Mouse (Mus musculus) kidney, postnatal 36 days (tissue): ENCODE measurements around the gene Pla2g5.
"Not testable (repeated sequence)": the region's sequence is repeated elsewhere in the genome, so short reads cannot be mapped to it uniquely, and the experiment has no call there.

Experiments used
- DNase-seq, 2 experiments: peaks; one replicate each; pipeline ENCODE4 v3.0.0; 2021 to 2022; ENCODE audit warnings: mixed read lengths in 2 of 2

Pla2g5 gene

DNA sequence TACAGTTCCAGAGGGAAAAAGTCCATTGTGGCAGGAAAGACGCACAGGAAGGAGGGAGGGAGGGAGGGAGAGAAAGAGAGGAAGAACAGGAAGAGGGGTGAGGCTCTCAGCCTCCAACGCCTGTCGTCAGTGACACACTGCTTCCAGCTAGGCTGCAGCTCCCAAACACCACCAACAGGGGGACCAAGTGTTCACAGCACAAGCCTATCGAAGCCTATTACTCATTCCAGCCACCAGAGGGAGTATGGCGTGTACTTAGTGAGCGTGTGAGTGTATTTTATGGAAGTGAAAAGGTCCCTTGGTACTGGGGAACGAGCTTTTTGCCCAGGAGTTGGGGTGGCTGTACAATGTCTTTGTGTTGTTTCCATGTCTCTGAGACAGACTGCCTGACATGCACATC, 6.8 kb downstream of the Pla2g5 start:
- DNase-seq, result peak; percentile 64 to 81

DNA sequence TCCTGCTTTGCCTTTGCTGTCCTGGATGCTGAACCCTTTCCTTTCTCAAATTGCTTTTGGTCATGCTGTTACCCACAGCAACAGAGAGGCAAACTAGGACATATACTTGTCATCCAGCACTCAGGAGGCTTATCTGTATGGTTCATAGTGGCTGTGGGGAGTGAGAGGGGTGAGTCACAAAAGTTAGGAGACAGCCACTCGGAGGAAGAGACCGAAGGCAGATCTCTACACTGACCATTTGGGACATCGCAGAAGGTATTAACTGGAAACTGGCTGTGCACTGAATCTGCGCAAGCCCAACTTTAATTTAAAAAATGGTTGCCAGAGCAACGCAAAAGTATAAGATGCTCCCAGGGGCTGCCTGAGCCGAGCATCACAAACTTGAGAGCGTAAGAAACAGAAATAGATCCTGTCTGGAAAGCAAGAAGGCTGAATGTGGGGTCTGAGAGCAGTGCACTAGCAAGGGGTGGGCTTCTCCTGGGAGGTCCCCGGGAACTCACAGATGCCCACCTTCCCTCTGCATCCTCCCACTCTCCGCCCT, 8.1 kb downstream of the Pla2g5 start:
- no peak for DNase-seq

DNA sequence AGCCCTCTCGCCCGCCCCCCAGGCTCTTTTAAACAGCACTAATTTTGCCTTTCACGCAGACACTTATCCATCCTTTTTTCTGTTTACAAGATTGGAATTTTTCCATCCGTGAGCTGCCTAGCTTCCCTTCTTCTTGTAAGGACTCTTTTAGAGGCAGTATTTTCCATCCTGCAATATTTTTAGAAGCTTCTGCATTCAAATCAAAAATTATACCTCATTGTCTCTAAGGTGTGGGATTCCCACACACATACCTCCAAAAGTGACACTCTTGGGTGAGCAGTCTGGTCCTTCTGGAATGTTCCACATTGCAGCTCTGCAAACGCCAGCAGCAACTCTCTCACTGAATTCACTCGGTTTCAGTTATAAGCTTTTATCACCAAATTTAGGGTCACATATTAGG, 10.3 kb downstream of the Pla2g5 start:
- DNase-seq, result no peak

DNA sequence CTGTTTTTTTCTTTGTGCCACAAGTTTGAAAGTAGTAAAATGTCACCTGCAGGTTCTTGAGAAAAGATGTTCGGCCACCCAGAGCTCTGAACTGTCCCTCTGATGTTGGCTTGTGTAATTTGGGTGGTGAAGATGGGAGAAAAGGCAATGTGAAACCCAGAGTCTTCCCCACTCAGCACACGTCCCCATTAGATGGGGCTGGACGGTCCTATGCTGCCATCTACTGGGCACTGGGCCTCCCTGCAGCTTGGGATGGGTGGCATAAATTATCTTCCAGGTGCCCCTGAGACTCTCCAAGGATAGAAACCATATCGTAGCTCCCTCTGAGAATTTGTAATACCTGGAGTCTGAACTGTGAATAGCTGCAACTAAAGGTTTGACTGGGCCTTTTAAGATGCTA, 11.8 kb downstream of the Pla2g5 start:
- DNase-seq, result peak; percentile 52 to 79

DNA sequence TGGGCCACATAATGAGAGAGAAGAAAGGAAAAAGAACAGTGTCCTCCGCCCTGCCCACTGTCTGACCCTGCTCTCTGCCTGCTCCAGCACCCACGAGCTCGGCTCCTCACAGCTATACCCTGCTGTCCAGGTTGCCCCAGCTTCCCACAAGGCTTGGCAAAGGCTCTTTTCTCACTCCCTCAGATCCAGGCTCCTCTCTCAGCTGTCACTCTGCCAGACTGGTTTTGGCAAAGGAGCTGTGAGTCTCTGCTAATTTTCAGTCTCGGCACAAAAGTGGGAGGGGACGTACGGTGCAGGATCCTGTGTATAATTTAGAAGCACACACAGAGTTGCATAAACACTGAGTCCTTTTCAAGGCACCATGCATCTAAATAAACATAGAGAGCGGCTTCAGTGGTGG, 21.9 kb downstream of the Pla2g5 start:
- DNase-seq, result peak in 1 of 2 experiments; percentile 40

DNA sequence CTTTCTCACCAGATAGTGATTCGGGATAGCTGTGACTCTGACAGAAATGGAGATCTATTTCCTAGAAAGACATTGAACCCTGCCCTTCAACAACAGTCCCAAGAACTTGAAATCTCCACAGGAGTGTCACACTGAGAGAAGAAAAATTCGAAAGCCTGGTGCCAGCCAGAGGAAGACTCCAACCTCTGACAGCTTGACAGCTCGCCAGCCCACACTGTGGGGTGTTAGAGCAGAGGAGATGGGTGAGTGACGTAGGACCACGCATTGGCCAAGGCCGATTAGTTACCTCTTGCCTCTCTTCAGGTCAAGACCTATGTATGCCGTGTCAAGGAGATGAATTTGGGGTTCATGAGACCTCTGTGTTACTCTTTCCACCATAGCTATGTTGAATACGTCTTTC, 22.6 kb downstream of the Pla2g5 start:
- DNase-seq, result peak in 1 of 2 experiments; percentile 31

DNA sequence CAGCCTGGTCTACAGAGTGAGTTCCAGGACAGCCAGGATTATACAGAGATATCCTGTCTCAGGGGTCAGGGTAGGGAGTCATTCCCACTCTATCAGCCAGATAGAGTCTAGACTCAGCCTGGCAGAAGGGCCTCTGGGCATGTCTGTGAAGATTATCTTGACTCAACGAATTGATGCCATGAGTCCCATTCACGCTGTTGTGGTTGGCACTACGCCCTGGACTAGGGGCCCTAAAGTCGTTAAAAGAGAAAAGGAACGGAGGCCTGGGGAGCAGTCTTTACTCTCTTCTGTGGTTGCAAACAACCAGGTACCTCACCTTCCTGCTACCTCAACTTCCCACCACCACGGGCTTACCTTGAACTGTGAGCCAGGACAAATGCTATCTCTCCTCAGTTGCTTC, 23.5 kb downstream of the Pla2g5 start:
- no peak for DNase-seq

DNA sequence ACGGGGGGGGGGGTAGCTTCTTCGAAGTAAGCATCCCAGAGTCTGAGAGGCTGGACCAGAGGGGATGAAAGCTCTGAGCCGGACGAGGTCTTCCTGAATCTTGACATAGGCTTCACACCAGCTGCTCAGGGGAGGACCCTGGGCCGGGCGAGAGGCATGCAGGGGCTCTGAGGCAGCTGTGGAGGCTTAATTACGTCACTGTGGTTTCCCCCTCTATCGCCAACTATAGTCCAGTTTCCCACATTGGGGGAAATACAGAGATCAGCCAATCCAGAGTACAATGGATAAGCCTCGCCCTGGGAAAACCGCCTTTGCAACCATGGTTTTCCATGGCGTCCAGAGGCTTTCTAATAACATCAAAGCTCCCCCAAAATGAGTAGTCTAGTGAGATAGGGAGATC, 36.1 kb downstream of the Pla2g5 start:
- DNase-seq, result no peak

DNA sequence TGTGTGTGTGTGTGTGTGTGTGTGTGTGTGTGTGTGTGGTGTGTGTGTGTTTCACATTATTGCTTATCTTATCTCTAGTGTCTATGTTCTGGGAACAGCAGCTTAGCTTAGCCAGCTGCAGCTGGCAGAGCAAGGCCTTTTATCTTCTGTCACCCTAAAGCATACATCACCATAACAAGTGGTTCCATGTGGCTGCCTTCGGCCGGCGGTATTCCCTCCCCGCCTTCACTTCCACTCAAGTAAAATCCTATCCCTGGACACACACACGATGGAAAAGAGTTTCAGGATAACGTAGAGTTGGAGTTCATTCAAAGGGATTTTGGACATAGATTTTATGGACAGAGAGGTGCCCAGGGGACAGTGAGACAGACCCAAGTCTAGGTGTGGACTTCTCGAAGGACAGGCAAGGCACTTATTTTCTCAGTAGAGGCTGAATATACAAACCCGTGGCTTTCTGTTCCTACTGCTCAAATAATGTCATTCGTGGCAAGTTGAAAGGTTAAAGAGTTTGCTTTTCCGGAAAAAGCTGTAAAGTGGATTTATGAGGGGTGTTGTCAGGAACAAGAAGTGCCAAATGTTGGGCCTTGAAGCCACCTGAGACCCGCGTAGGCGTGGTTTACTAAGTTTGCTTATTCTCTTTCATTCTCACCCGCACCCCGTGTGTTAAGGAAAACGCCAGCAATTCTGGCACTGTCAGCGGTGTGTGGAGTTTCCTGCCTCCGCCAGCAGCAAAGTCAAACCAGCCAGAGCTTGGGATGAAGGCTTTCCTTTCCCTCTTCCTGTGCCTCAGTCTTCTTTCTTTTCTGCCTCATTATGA, 37.3 kb downstream of the Pla2g5 start:
- peak; percentile 36 to 55 for DNase-seq

DNA sequence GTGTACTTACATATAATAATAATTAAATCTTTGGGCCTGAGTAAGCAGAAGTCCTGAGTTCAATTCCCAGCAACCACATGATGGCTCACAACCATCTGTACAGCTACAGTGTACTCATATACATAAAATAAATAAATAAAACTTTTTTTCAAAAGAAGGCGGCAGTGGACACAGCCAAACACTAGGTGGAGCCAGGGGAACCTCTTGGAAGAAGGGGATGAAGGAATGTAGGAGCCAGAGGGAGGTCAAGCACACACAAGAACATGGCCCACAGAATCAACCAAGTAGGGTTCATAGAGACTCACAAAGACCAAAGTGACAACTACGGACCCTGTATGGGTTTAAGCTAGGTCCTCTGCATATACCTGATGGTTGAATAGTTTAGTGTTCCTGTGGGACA, 38.6 kb downstream of the Pla2g5 start:
- peak in 1 of 2 experiments; percentile 52 for DNase-seq

DNA sequence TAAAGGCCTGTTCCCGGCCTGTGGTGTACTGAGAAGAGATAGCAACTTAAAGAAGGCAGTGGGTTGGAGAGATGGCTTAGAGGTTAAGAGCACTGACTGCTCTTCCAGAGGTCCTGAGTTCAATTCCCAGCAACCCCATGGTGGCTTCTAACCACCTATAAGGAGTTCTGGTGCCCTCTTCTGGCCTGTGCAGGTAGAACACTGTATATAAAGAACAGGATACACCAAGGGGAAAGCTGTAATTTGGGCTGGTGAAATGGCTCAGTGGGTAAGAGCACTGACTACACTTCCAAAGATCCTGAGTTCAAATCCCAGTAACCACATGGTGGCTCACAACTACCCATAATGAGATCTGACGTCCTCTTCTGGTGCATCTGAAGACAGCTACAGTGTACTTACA, 39.1 kb downstream of the Pla2g5 start:
- DNase-seq, result not testable (repeated sequence)

DNA sequence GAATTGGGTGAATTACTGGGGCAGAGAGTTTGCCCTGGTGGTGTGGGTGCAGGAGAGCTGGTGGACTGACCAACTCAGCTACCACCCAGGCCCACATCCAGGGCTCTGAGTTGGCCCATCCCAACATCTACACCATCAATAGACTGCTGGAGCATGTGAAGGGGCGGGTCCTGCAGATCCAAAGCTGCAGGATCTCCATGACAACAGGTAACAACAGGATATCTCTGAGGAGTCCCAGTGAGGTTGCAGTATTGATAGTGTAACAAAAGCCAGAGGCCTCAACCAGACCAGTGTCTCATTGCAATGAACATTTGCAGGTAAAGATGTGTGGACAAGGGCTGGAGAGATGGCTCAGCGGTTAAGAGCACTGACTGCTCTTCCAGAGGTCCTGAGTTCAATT, 42.2 kb downstream of the Pla2g5 start:
- DNase-seq, result no peak

DNA sequence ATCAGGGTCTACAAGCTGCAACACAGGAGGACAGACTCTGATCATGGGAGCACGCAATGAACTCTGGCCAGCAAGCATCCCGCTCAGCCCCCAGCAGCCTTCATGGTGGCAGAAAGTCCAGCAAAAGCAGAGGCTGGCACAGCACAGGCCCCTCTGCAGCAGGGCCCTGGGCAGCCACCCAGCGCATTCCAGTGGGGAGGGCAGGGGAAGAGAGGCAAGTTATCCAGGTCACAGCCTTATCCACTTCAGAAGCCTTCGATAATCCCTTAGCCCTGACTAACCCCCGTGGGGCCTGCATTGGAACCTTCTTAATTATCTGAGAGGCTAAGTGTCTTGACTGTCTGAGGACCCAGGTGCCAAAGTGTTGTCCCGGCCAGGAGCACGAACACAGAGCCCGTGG, 44.2 kb downstream of the Pla2g5 start:
- DNase-seq, result peak; percentile 79 to 84

DNA sequence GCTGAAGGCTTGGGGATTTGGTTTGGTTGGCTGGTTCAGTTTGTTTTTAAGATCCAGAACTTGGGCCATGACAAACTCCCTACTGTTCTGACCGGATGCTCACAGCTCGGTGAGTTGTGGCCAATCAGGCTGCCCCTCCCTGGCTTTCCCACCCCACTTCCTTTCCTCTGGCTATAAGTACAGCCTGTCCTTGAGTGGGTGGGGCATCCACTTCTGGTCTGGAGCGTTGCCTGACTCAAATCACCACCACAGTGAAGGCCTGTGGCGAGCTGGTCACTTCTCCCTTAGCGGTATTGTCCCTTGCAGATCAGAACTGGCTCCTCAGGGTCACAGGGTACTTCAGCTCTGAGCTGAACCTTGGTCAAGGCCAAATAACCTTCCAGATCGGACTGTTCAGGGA, 45.5 kb downstream of the Pla2g5 start:
- peak; percentile 30 to 58 for DNase-seq

DNA sequence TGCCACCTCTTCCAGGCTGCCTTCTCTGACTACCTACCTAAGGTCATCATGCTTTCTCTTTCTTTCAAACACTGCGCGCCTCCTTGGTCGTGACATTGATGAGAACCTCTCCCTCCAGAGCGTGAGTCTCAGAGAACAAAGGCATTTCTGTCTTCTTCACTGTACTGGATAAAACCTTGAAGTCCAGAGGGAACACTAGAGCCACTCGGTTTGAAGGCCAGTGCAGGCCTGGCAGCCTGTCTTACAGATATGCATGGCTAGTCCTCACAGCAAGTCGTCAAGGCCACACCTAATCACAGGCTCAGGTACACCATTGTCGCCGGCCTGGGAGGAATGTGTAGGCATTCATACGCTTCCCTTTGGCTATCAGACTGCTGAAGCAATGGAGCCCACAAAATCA, 47.1 kb downstream of the Pla2g5 start:
- no peak for DNase-seq

DNA sequence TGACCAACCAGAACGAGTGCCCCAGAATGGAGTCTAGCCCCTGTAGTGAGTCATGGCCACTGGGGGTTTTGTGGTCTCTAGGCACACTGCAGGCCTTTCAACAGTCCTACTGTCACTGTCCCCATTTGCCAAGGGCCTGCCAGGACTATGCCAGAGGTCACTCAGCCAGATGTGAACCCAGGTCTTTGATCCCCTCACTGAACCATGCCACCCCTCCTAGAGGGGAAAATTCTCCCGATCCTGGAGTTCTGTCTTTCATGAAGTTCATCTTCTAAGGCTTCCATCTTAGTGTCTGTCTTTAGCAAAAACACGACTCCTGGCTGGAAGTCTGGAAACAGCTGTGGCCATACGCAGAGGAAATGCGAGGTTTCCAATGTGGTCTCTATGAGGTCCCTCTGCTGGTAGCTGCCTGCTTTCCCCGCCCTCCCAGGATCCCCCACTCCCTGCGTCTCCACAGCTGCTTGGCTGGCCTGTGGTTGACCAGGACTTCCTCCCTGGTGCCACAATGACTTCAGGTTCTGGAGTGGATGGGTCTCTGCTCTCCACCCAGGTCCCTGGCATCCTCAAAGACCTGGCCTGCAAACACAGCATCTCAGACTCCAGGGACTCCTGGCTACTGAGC, 56.3 kb downstream of the Pla2g5 start:
- DNase-seq, result no peak

DNA sequence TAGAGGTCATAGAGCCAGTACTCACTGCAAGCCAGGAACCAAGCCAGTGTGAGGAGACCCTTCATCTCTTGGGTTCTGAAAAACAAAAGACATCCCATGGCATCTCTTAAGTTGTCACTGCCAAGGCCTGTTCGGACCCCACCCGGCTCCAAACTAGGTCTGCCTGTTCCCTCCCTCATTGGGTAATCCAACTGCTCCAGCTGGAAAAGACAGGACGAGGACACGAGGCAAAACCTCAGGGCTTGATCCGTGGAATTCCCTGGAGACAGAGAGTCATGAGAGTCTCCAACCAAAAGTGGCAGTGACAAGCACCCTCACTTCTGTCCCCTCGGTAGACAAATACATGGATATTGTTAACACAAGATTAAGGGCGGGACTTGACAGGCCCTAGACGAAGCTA, 57.1 kb downstream of the Pla2g5 start:
- DNase-seq, result no peak

DNA sequence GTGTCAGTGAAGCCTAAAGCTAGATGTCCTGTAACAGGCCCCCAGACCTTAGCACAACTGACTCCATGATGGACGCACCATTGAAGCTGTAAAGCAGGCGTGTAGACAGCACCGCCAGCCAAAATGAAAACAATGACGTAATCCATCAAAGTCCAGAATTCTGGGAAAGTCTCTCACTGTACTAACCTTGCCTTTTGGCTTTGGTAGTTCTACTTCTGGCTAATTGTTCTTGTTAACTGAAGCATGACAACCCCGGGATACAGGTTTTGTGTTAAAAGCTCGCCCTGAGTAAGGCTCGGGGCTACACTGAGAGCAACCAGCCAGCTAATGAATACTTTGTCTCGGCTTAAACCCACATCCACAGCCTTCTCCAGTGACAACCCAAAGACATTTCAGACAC, 58.0 kb downstream of the Pla2g5 start:
- DNase-seq, result peak; percentile 20

DNA sequence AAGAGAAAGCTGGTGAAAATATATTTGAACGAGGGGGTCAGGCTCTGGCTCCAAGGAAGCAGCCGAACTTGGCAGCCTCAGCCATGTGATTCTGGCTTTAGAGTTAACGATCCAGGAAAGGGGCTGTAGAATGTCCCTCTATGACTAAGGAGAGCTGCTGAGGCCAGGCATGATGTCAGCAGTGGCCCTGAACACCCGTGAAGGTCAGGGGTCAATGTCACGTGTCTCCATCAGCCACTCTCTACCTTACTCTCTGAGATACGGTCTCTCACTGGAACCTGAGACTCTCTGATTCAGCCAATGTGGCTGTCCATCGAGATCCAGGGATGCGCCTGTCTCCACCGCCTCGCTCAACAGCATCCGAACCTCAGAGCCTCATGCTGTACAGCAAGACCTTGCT, 60.4 kb downstream of the Pla2g5 start:
- no peak for DNase-seq

DNA sequence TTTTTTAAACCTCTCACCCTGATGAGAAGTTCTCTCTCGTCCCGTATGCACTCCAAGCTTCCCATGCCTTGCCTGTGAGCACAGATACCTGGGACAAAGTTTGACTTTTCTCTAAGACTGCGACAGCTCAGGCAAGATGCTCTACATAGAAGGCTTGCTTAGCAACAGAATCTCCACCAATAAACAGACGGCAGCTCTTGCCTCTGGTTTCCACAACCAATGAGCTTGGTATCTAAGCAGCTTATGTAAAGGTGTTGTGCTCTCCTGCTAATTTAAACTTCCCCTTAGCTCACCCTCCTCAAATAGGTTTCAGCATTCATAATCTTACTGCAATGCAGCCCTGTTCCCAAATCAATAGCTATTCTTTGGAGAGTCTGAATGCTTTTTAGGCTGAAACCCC, 61.7 kb downstream of the Pla2g5 start:
- DNase-seq, result no peak

DNA sequence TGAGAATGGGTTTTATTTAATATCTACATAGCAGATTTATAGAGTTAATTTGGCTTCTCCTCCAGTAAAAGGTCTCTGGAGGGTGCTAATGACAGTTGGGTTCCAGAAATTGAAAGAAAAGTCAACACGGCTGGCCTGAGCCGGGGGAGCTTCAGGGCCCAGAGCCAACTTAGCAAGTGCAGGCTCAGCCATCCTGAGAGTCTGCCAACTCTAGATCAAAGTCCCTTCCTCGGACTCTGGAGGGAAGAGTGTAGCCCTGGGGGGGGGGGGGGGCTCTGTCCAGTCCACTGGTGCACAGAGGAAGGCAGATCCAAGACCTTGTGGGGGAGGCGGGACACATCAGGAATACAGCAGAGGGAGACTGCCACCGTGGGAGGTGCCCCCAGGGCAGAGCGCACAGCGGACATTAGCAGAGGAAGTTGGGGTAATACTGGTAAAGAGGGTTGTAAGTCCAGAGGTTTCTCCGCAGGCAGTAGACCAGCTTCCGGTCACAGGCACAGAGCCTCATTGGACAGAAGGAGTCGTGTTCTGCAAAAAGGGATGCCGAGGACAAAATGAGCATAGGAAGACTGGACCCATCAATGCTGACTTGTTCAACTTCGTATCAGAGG, 63.0 kb downstream of the Pla2g5 start:
- peak; percentile 84 to 86 for DNase-seq

DNA sequence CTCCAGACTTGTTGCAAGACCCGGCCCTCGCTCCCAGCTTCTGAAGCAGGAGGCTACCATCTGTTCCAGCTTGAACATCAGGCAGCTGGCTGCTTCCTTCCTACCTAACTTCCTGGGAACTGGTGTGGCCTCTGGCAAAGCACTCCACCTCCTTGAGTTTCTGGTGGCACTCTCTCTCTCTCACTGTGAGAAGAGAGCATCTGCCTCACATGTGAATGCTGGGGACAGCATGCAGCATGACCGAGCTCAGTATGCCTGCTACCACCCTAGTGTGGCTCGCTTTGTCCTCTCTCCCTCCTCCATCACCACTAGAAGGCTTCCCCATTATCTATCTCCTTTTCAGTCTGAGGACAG, 66.1 kb downstream of the Pla2g5 start:
- no peak for DNase-seq

DNA sequence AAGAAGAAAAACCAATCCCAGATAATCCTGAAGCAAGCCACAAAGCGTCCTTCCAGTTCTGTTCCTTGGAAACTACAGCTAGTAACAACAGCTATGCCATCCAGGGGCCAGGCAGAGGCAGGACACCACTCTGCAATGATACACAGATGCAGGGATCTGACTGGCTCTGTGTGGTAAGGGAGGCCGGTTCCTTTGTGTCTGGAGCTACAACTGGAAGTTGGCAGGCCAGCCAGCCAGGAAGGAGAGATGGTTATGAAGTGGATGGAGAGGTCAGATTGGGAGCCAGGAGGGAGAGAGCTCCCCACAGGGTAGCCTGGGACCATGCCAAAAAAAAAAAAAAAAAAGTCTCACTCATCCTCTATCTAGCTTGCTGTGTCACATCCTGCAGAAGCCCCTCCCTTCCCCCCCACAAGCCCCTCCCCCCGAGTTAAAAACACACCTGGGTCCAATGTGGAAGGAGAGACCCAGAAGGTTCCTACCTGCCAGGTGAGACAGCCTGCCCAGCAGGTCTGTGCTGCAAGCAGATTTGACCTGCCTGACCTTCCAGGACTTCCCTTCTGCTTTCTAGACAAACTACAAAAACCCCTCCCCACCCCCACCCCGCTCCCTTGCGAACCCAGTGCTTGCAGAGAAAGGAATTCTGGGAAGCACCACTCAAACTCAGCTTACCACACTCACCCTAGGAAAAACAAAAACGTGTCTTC, 66.6 kb downstream of the Pla2g5 start:
- no peak for DNase-seq
